Mouse (Mus musculus) layer of hippocampus, postnatal 10 days (tissue): ENCODE measurements at regions not wholly inside any gene's neighbourhood (a gene's known extent, or its start where the extent isn't known, plus 50 kb on each side); places are given as distances from the start of the nearest gene placed in this dataset.

Experiments used
- DNase-seq, 2 experiments: peaks; one replicate each; pipeline ENCODE4 v3.0.0; 2021; ENCODE audit warnings: low spot score in 2 of 2

DNA sequence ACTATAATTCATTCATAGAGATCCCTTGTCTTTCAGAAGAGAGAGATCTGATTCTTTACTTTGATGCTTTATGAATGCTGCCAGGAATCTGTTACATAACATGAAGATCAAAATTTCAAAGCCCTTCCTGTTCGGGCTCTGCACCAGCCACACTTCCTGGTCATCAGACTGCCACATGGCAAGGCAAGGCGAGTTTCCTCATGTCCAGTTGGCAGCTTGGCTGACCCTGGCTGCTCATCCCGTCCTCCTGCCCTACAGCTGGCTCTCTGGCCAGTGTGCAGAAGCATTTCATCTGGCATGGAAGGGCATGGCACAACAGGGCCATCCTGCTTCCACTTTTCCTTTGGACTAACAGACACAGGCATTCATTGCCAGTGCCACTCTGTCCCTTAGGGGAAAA lies 292.2 kb upstream of the Slc24a5 start:
- no peak for DNase-seq

DNA sequence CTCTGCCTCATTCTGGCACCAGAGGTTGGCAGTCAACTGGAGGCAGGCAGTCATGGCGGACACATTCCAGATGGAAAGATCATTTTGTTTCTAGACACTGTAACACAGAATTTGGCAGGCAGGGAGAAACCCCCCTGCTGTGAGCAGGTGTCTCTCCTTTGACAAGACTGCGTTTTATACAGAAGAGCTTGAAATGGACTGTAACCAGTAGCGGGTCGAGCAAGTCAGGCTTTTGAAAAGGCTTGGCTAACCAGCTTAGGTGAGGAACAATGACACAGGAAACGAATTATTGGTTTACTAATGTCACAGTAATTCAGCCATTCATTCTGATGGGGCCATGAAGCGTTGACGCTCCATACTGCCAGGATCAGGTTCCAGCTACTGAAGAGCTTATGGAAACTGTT lies 275.3 kb upstream of the Slc24a5 start:
- DNase-seq: peak; percentile 41 to 51

DNA sequence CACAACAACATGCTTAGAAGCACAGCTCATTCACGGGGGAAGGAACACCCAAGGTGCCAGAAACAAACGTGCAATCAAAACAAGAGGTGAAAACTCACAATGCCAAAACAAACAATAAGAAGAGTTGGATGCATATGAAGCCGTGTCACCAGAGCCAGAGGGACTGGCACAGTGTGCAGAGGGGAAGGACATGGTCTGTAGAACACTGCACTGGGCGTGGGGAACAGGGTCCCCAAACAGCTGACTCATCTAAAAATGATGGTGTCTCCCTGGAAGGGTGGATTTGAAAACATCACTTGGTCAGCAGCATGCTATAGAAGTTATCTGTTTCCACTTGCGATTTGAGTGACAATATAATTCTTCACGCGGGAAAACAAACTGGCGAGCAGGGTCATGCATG lies 256.2 kb upstream of the Slc24a5 start:
- no peak for DNase-seq

DNA sequence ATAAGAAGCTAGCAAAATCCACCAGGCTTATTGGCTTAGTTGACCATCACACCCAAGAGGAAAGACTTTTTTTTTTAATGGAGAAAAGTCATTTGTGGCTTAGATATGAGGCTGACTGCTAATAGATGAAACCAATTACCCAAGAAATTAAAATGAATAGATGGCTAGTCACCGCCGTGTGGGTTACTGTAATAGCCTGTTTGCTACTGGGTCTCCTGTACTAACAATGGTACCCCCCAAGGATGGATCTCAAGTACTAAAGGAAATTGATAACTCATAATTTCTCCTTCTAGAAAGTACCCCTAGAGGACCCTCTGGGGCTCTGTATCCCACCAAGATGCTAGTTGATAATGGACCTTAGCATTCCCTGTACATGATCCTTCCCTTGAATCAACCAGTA lies 251.1 kb upstream of the Slc24a5 start:
- no peak for DNase-seq

DNA sequence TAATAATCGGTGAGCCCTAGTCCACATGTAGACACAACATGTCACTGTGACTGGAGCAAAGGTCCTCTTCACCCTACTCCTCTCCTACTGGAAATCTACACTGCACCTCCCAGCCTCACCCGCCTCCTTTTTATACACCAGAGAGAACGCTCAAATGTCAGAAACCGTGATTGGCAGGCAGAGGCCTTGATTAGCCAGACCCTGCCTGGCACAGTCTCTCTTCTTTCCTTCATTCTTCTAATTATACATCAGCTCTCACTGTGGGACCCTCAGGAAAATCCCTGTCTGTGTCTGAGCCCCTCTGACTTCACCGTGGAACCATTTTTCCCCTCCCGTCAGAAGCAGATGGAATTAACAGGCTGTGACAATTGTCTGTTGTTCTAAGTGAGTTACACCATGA lies 248.1 kb upstream of the Slc24a5 start:
- no peak for DNase-seq

DNA sequence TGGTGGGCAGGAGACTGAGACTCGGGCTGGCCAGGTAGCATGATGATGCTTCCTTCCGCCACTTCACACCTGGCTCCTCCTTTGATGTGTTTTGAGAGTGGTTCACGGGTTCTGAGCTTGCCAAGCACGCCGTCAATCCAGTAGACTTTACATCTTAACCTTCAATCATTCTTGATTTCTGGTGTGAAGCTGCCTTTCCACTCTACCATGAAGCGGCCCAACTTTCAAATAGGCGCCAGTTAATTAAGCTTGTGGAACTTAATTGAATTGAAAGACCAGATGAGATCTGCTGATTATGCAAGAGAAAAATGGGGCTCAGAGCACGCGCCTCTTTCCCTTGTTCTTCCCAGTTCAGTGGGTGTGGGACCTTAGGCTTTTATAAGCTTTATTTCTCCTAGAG lies 247.1 kb upstream of the Slc24a5 start:
- DNase-seq: no peak

DNA sequence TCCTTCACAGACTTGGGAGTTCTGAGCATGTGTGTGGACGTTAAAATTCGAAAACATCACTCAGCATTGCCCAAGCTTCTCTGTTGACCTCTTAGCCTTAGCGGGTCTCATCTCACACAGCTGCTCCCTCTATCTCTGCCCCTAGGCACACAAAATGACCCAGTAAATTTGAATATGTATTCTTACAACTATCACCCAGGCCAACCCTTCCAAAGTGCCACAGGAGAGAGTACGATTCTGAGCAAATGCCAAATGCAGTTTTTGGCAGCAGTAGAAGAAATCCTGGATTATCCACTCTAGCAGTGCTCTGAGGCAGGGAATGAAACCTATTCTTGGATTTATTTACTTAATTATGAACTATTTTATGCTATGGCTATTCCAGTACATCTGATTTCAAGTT lies 246.6 kb upstream of the Slc24a5 start:
- DNase-seq: peak in 1 of 2 experiments; percentile 14

DNA sequence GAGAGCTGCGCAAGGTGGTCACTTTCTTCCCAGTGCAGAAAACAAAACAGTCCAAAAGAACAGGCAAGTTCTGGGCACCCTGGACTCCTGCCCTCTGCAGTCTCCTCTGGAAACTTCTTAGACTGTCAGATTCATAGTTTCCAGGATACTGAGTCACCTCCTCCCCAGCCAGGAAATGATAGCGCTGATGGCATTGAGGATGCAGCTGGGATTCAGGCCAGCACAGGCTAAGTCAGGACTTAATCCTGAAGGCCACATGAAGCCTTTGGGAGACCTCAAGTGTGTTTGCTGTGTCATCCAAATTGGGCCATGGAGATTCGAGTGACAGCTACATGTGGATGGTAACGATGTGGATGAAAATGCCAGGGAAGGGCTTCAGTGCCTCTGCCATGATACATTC lies 219.1 kb upstream of the Slc24a5 start:
- no peak for DNase-seq

DNA sequence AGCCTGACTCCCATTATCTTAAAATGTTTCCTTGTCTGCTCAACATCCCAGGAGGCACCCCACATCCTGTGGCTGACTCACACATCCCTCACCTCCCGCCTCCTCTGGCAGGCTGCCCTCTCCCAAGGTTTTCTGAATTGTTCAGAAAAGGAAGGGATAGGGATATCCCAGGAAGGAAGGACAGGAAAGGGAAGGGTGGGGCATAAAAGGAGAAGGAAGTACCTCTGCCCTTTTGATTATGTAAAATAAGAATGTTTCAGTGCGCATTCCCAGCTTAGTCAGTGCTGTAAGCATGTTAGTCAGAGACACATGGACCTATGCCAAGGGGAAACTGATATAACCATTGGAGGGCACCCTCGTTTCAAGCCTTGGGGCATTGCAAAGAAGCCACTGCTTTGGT lies 209.4 kb upstream of the Slc24a5 start:
- no peak for DNase-seq

DNA sequence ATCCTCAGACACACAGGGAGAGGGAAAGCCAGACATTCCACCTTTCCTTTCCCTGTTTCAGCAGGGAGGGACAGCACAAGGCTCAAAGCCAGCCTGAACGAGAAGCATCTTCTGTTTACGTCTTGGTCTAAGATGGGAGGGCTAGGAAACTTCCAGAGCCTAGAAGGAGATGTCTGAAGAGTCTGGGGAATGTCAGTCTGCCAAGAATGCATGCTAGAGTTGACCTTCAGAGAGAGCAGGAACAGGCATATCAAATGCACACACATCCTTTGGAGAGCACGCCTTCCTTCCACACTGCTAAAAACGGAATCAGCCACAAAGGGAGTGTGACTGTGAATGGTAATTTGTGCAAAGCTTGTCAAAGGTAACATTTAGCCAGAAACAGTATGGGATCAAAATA lies 179.7 kb upstream of the Slc24a5 start:
- DNase-seq: no peak

DNA sequence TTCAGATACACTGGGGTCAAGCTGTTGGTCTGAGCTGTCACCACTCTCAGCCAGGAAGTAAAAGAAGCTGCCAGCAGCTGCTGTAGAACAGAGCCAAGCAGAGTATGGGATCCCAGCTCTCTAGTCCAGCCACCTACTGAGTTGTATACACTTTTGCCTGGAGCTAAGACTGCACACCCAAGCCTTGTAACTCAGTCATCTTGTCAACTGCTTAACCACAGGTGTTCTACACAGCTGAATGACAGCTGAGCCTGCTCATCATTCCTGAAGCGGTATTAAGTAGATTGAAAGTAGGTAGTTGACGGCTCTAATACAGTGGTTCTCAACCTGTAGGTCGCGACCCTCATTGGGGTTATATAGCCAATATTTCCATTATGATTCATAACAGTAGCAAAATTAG lies 172.9 kb upstream of the Slc24a5 start:
- DNase-seq: no peak

DNA sequence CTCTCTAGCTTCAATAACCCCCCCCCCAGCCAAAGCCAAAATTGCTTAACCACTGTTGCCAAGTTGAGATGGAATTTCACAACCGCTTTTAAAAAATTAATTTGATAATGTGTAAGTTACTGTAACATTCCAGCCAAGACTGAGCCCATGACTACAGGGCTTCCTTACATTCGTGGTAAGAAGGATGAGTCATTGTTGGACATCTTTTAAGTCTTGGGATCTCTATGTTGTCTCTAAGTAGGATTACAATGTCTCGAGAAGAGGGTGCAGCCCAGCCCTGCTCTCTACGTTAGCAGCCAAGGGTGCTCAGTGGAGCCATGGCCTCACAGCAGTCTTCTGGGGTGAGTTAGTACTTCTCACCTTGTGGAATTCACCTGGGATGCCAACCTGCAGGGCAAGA lies 164.4 kb upstream of the Slc24a5 start:
- no peak for DNase-seq

DNA sequence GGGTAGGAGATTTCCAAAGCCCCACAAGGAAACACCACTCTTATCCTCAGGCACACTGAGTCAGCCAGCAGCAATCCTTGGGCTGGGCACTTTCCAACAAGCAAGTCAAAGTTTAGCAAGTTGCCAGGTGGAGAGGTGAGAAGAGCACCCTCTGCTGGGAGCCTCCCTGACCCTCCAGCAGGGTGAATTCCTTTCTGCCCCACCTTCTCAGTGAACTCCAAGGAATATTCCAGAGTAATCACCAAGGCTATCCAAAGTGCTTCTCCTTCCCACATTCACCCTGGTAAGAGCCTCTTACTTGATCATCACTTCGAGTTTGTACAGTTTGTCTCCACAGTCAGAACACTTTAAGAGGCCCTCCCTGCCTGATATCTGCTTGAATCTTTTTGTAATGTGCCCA lies 162.8 kb upstream of the Slc24a5 start:
- DNase-seq: no peak

DNA sequence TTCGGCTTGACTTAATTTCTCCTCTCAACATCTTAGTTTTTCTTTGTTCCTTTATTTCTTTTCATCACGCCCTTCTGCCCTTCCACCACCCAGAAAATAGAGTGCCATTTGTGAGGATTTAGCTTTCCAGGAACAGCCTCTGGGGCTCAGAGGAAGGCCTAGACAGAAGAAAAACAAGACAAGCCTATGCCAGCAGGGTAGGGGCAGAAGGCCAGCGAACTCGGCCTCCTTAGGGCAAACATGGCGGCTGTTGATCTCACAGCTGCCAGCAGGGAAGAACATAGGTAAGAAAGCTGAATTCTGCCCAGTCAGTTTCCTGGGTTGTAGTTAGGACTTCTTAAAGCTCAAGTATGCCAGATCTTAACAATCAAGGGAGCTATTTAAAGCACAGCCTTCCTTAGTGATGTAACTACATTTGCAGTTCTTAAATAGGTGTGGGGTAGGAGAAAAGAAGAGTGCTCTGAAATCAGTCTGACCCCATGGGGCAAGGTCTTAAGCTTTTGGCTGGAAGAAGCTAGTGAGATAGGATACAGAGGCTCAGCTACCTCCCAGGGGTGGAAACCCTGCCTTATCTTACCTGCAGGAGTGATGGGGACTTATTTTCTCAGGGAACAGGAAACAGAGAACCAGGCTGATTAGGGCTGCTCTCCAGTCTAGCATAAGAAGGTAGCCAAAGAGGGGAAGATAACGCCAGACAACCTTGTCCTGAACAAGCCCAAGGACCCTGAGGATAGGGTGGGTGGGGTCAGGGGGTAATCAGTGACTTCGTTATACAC lies 148.8 kb upstream of the Slc24a5 start:
- DNase-seq: no peak

DNA sequence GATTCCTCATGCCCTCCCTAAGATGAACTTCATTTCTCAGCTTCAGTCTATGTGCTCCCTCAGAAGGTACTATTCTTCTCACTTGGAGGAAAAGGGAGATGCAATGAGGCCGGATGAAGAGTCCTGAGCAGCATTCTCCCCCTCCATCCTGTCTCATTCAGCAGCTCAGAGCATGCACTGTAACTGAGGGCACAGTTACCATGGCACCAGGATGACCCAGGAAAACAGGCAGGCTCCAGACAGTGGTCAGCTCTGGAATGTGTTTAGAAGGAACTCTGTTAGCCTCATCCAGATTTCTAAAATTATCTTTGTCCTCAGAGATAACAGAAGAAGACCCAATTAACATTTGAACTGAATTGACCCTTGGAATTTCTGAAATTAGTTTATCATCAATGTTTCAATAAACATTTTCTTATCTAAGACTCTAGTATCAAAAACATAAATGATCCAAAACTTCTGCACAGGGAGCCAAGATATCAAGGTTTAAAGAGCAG lies 148.1 kb upstream of the Slc24a5 start:
- no peak for DNase-seq

DNA sequence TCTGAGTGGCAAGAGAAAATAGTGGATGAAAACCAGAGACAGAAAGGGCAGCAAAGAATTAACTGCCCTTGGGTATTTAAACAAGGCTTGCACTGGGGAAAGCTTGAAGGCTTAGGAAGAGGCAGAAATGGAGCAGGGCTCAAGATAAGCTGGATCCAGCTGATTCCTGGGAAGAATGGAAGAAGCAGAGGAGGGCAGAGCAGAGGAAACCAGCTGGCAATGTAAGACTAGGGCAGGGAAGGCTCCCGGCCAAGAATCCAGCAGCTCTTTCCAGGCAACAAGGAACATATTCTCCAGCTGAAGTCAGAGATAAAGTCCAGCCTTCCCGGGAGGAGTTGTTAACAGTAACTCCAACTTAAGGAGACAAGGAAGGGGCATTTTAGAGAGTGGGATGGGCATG lies 147.7 kb upstream of the Slc24a5 start:
- DNase-seq: no peak

DNA sequence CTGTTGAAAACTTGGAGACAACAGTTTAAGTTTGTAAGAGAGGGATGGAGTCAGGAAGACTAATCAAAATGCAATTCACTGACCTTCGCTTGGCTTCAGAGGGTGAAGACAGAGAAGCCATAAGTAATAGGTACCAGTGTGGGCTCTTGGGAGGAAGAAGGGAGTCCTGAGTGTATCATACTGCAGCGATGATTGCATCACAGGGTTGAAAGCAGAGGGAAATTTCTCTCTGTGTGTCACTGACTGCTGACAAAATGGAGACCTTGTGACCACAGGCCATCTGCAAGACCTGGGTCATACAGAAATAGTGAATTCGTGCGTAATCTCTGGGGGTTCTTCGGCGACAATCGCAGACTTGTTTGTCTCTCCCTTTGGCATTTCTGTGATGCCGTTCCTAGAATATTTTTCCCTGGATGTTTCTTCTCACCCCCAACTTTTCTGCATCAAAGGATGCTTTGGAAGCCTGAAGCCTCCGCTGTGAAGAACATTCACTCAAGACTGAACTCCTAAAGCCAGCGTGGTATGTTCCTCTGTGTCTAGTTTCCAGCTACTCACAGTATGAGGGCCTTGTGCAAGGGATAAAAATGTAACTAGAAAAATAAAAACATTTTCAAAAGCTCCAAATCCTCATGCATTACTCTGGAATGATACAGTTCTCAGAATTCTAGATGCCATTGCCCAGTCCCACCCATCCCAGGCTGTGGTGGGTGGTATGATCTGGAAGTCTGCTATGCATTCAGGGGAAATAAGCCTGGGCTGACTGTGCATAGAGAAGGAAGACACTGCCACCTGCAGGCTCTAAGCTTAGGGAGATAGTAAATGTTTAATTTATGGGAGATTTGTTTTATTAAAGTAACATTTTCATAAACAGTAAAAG lies 139.8 kb upstream of the Slc24a5 start:
- peak; percentile 74 to 80 for DNase-seq

DNA sequence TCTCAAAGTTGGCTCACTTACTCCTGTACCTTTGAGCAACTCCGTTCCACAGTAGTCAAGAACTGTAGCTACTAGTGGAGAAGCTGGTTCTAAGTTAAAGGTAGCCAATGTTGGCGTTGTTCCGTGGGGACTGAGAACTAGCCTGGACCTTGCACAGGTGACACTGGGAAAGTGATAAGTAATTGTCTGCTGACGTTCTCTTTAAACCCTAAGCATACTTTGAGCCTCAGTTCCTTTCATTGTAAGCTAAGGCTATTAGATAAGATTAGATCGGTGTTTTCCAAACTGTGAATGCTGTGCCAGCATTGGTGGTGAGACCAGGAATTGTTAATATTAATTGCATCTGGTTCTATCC lies 139.2 kb upstream of the Slc24a5 start:
- DNase-seq: no peak

DNA sequence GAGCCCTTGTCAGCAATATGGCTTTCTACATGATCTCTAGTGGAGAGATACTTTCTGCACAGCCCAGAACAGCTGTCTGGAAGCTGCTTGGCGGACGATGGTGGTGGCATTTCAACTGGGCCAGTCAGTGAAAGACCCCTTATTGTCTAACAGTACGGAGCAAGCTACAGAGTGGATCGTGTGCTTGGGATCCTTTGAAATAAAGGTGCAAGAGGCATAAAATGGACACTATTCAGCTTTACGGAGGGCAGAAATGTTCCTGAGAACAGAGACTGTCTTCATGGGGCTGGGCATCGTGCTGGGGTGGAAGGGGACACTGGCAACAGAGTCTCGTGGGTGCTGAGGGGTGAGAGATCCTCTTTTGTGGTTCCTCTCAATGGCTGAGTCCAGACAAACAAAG lies 137.2 kb upstream of the Slc24a5 start:
- DNase-seq: no peak

DNA sequence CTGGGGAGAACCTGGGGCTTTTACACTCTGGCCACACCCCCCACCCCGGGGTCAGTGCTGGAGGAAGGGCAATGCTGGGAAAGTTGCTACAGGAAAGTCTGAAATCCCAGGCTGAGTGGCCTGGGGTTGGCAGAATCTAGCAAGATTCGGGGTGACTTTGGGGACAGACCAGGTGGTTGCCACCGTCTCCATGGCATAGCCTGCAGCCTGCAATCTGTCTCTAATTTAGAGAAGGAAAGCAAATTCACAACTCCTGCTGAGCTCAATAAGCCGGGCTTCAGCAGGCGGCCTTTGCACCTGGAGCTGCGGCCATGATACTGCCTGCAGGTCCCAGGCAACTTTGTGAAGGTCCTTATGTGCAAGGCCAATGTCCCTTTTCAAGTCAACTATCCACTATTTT lies 135.4 kb upstream of the Slc24a5 start:
- no peak for DNase-seq

DNA sequence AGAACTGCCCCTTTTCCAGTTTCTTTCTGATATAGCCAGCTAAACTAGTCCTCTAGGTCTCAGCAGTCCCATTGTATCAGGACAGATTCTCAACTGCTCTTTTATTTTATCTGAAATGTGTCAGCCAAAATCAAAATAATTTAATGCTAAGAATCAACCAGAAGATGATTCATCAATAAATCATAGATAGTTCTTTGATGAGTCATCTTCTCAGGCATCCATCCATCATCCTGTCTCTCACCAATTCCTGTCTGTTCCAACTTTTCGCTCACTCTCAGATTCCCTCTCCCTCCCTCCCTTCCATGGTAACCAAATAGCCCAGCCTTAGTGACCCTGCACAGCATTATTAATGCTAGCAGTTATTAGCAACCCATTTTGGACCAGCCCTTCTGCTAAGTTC lies 134.0 kb upstream of the Slc24a5 start:
- DNase-seq: no peak

DNA sequence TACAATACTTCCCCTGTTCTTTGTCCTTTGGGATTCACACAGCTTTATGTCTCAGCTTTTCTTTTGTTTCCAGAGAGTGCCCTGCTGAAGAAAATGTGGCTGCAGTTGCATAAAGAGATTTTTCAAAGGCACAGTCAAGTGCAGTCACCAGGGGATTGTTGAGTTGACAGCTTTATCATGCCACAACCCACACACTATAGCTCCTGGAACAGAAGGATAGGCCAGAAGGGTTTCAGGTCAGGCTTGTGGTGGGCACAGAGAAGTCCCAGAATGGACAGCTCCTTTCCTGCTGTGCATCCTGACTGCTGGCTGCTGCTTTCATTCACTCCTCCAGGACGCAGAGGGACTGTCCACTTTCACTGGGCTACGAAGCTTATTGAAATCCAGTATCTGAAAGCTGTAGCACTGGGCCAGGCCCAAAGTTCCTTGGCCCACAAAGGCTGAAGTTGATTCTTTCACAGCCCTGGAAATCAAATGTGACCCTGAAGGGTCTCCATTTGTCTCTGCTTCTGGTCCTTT lies 119.6 kb upstream of the Slc24a5 start:
- no peak for DNase-seq
